Mouse (Mus musculus): ENCODE measurements around the gene Tmem135.

DNA sequence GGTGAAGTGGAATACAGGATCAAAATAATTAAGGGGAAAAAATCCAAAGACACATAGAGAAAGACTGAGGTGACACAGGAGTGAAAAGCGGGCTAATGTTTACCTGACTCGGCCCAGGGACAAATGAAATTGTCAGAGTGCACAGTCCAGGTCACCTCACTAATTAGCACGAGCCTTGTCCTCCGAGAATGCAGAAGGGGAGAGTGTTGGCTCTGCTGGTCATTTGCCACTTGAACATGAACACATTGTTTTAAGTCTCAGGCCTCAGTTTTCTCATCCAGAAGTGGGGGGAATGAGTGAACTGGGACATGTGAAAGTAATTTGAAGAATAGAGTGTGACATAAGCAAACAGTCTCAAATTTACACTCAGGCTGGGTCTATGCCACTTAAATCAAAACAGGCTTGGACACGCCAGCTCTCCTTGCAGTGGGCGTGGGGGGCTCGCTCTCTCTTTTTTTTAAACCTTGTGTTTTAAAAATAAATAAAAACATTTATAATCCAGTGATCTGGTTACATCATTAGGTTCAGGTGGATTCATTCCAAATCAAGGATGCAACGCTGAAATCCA, 19.8 kb upstream of the Tmem135 start:
- TF ChIP-seq CTCF (IDR thresholded peaks at IDR 0.05 in 2 of 3, conservative IDR thresholded peaks at IDR 0.05 in 1 of 3; ENCODE audit: control insufficient read depth in 1 of 3, insufficient read depth in 1 of 3, low read depth in 2 of 3, low read length in 3 of 3, poor library complexity in 1 of 3, severe bottlenecking in 1 of 3), result no peak
- no peak for TF ChIP-seq POLR2A (IDR thresholded peaks at IDR 0.05; ENCODE audit: control insufficient read depth in 1 of 2, insufficient read depth in 1 of 2, low read depth in 1 of 2, low read length in 2 of 2, poor library complexity in 1 of 2)
- TF ChIP-seq ZMIZ1 (IDR thresholded peaks at IDR 0.05; ENCODE audit: low read depth, low read length), result no peak
- TF ChIP-seq GATA1 (IDR thresholded peaks at IDR 0.05; ENCODE audit: low read depth, low read length), result no peak
- TF ChIP-seq GABPA (IDR thresholded peaks at IDR 0.05; ENCODE audit: low read depth, low read length), result no peak
- no peak for TF ChIP-seq USF2 (IDR thresholded peaks at IDR 0.05; ENCODE audit: borderline replicate concordance in 1 of 2, insufficient read depth in 1 of 2, low read depth in 1 of 2, low read length in 2 of 2)
- TF ChIP-seq POLR2AphosphoS5 (IDR thresholded peaks at IDR 0.05; ENCODE audit: borderline replicate concordance, low read depth, low read length), result no peak
- TF ChIP-seq TAL1 (IDR thresholded peaks at IDR 0.05; ENCODE audit: low read length), result no peak
